Mouse (Mus musculus) heart, embryonic 14.5 days (tissue): Measurements from ENCODE around the gene Ski. TPM values are rescaled to one million over a fixed set of nuclear protein-coding genes. Genes with fewer than 3 reads are reported as not detected.

Source experiments
- ATAC-seq: fragments of 200-750 bp; cut with Nextera tagmentation; 2 replicates; pipeline ENCODE4 v1.8.0; 2017; ENCODE audit warnings: low read depth, moderate TSS enrichment; ENCODE audit not compliant: insufficient number of reproducible peaks, insufficient read depth, low FRiP score
- H3K27ac ChIP-seq, 2 experiments: fragments of 200-500 bp in 1 of 2; fragments of 300-500 bp in 1 of 2; sonication (generic) in 1 of 2; replicated peaks in 1 of 2; 2 replicates each; pipeline ENCODE4 v1.5.1; 2012 to 2014; ENCODE audit warnings: low read depth in 2 of 2, low read length in 2 of 2, control low read depth in 1 of 2, mild to moderate bottlenecking in 1 of 2, mixed read lengths in 1 of 2; ENCODE audit not compliant: control insufficient read depth in 1 of 2, insufficient read depth in 1 of 2
- H3K27me3 ChIP-seq: fragments of 300-500 bp; sonication (generic); 2 replicates; pipeline ENCODE4 v1.6.1; 2014; ENCODE audit warnings: mild to moderate bottlenecking, low read length, control low read depth; ENCODE audit not compliant: control insufficient read depth, insufficient read depth
- H3K36me3 ChIP-seq: fragments of 300-500 bp; sonication (generic); 2 replicates; pipeline ENCODE4 v1.6.1; 2014; ENCODE audit warnings: mild to moderate bottlenecking, control low read depth, low read length, mixed read lengths; ENCODE audit not compliant: control insufficient read depth, insufficient read depth
- H3K4me1 ChIP-seq, 2 experiments: fragments of 200-500 bp in 1 of 2; fragments of 300-500 bp in 1 of 2; sonication (generic) in 1 of 2; 2 replicates each; pipeline ENCODE4 v1.6.1; 2012 to 2014; ENCODE audit warnings: low read length in 2 of 2, control low read depth in 1 of 2, mixed read lengths in 1 of 2; ENCODE audit not compliant: control insufficient read depth in 2 of 2, insufficient read depth in 2 of 2
- H3K4me2 ChIP-seq: fragments of 300-500 bp; sonication (generic); 2 replicates; pipeline ENCODE4 v1.6.1; 2014; ENCODE audit warnings: mild to moderate bottlenecking, low read length
- H3K4me3 ChIP-seq, 2 experiments: fragments of 200-500 bp in 1 of 2; fragments of 300-500 bp in 1 of 2; sonication (generic) in 1 of 2; 2 replicates each; pipeline ENCODE4 v1.5.1; 2012 to 2014; ENCODE audit warnings: low read length in 2 of 2, mild to moderate bottlenecking in 2 of 2, control low read depth in 1 of 2, low read depth in 1 of 2, moderate library complexity in 1 of 2; ENCODE audit not compliant: control insufficient read depth in 1 of 2, insufficient read depth in 1 of 2
- H3K9ac ChIP-seq: fragments of 300-500 bp; sonication (generic); 2 replicates; pipeline ENCODE4 v1.6.1; 2014; ENCODE audit warnings: mild to moderate bottlenecking, low read length
- H3K9me3 ChIP-seq: fragments of 300-500 bp; sonication (generic); 2 replicates; pipeline ENCODE4 v1.6.1; 2016; ENCODE audit warnings: low read length, control low read depth; ENCODE audit not compliant: control insufficient read depth
- WGBS: fragments of 180-500 bp; shearing (Covaris S2); extraction: QIAGEN DNeasy Blood & Tissue Kit; methylation state at CpG from one replicate; pipeline ENCODE4 v1.1.7; 2014; 5-methylcytosine and 5-hydroxymethylcytosine counted together
- polyA plus RNA-seq: library from polyadenylated mRNA; unstranded; fragments of >200 nt; fragmentation: Nextera tagmentation; extraction: Ambion mirVana; gene quantifications from 2 replicates; pipeline ENCODE4 v1.2.1, GENCODE M21; 2014

The Ski gene
- polyA plus RNA-seq, 1 experiment from 2014 or later: 16.2 TPM

GRCm38 (mm10) chr4:155163320-155163651 lies 59.1 kb downstream of the Ski start:
- peaks cover 50 to 72% of the 10 kb centered on the region in 2 experiments for H3K4me1 ChIP-seq
- H3K4me2 ChIP-seq: no peak overlapping the region

GRCm38 (mm10) chr4:155162433-155163319 lies 59.7 kb downstream of the Ski start:
- peaks cover 28% of the 10 kb centered on the region for H3K36me3 ChIP-seq
- H3K9ac ChIP-seq: 0 out of 2 replicates have a peak overlapping the region, but pooled peaks have one; percentile 18
- no peak for ATAC-seq
- peak overlapping the region in 1 of 2 experiments; percentile 77; a peak in 1 of 4 replicates for H3K27ac ChIP-seq
- H3K9me3 ChIP-seq: no peaks in the 10 kb centered on the region
- no peaks in the 10 kb centered on the region for H3K27me3 ChIP-seq
- H3K4me3 ChIP-seq: no peak overlapping the region
- WGBS: 69% methylated on average over 7 of the region's 7 CpGs
- H3K4me1 ChIP-seq: peaks cover 48 to 66% of the 10 kb centered on the region in 2 experiments
- no peak overlapping the region for H3K4me2 ChIP-seq

More at GRCm38 (mm10) chr4:155163320-155163651, 59.1 kb downstream of the Ski start:
- WGBS: 43% methylated on average over 4 of the region's 4 CpGs
- Histone ChIP-seq H3K27ac (peak overlapping the region in 1 of 2 experiments; percentile 77; a peak in 2 of 4 replicates), H3K4me3 (no peak overlapping the region), H3K9me3 (no peaks in the 10 kb centered on the region), H3K27me3 (no peaks in the 10 kb centered on the region), H3K36me3 (peaks cover 22% of the 10 kb centered on the region), H3K9ac (no peak overlapping the region)
- no peak for ATAC-seq

- Histone ChIP-seq H3K4me3 (no peak overlapping the region), H3K4me2 (no peak overlapping the region), H3K9me3 (no peaks in the 10 kb centered on the region), H3K27ac (no peak overlapping the region), H3K4me1 (peaks cover 29 to 32% of the 10 kb centered on the region in 2 experiments), H3K27me3 (no peaks in the 10 kb centered on the region), H3K36me3 (peaks cover 66% of the 10 kb centered on the region), H3K9ac (no peak overlapping the region)
- ATAC-seq: no peak
- WGBS: 57% methylated on average over 8 of the region's 8 CpGs
Observed at GRCm38 (mm10) chr4:155158543-155158917, 63.9 kb downstream of the Ski start.

GRCm38 (mm10) chr4:155157871-155158542 lies 64.4 kb downstream of the Ski start:
- peaks cover 68% of the 10 kb centered on the region for H3K36me3 ChIP-seq
- peaks cover 25 to 26% of the 10 kb centered on the region in 2 experiments for H3K4me1 ChIP-seq

DNA sequence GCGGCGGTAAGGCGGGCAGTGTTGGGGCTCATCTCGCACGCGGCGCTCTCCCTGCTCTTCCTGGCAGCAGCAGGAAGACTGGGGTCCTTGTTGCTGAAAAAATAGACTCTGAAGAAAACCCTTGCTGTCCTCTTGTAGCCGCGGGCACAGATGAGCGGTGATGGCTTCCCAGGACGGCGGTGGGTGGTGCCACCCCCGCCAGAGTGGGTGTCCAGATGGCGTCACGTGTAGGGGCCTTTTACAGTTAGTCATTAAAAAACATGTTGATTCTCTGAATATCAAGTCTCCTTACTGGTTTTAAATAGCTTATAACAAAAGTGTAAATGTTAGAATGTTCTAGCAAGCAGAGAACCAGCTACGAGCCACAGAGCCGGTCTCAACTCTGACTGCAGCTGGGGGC lies 65.7 kb downstream of the Ski start:
- no peak overlapping the region for H3K9ac ChIP-seq
- no peaks in the 10 kb centered on the region for H3K9me3 ChIP-seq
- no peak overlapping the region for H3K4me3 ChIP-seq
- H3K36me3 ChIP-seq: peaks cover 68% of the 10 kb centered on the region
- H3K4me2 ChIP-seq: no peak overlapping the region
- H3K4me1 ChIP-seq: peaks cover 20 to 22% of the 10 kb centered on the region in 2 experiments
- ATAC-seq: no peak
- H3K27ac ChIP-seq: no peak overlapping the region
- 92% methylated on average over 17 of the region's 17 CpGs for WGBS
- H3K27me3 ChIP-seq: no peaks in the 10 kb centered on the region

More at GRCm38 (mm10) chr4:155157871-155158542, 64.4 kb downstream of the Ski start:
- Histone ChIP-seq H3K9me3 (no peaks in the 10 kb centered on the region), H3K4me3 (no peak overlapping the region), H3K9ac (no peak overlapping the region), H3K27me3 (no peaks in the 10 kb centered on the region), H3K27ac (no peak overlapping the region), H3K4me2 (no peak overlapping the region)
- 80% methylated on average over 27 of the region's 27 CpGs for WGBS
- no peak for ATAC-seq

GRCm38 (mm10) chr4:155154986-155155385 lies 67.4 kb downstream of the Ski start:
- no peak for ATAC-seq
- peaks cover 64% of the 10 kb centered on the region for H3K36me3 ChIP-seq
- no peaks in the 10 kb centered on the region for H3K9me3 ChIP-seq
- H3K9ac ChIP-seq: no peak overlapping the region
- 59% methylated on average over 11 of the region's 11 CpGs for WGBS
- no peaks in the 10 kb centered on the region for H3K27me3 ChIP-seq
- no peak overlapping the region for H3K27ac ChIP-seq
- H3K4me3 ChIP-seq: no peak overlapping the region
- peaks cover 24 to 25% of the 10 kb centered on the region in 2 experiments for H3K4me1 ChIP-seq
- H3K4me2 ChIP-seq: no peak overlapping the region

- WGBS: 69% methylated on average over 3 of the region's 3 CpGs
- Histone ChIP-seq H3K27me3 (no peaks in the 10 kb centered on the region), H3K36me3 (peaks cover 49% of the 10 kb centered on the region), H3K4me1 (peaks cover 27 to 29% of the 10 kb centered on the region in 2 experiments), H3K27ac (no peak overlapping the region), H3K4me2 (no peak overlapping the region), H3K9me3 (no peaks in the 10 kb centered on the region), H3K9ac (no peak overlapping the region), H3K4me3 (no peak overlapping the region)
- ATAC-seq: no peak
Observed at GRCm38 (mm10) chr4:155153389-155154072, 68.9 kb downstream of the Ski start.
